Mouse (Mus musculus) lung, postnatal 14 days (tissue): Measurements from ENCODE around the gene Rpsa.
A peak's percentile ranks its signal among the peaks of the same experiment; 100 is the strongest.
"Not testable (repeated sequence)": the region's sequence is repeated elsewhere in the genome, so short reads cannot be mapped to it uniquely, and the experiment has no call there.

Experiments used
- DNase-seq: peaks from one replicate; pipeline ENCODE4 v3.0.0; 2021

Rpsa gene

GRCm38 (mm10) chr9:120127538-120128251, at the start of gene Rpsa:
Gene Rpsa, plus strand, starts transcription at chr9:120127689.
- DNase-seq = peak; percentile 97

- DNase-seq = no peak
Measured at GRCm38 (mm10) chr9:120078241-120078640, 49.2 kb upstream of the Rpsa start.

GRCm38 (mm10) chr9:120079901-120080300, 47.6 kb upstream of the Rpsa start:
- DNase-seq = no peak

GRCm38 (mm10) chr9:120080546-120081108, 46.9 kb upstream of the Rpsa start:
- DNase-seq = peak; percentile 9

GRCm38 (mm10) chr9:120081247-120081646, 46.2 kb upstream of the Rpsa start:
- DNase-seq = no peak

GRCm38 (mm10) chr9:120081967-120082366, 45.5 kb upstream of the Rpsa start:
- no peak for DNase-seq

- DNase-seq = no peak
Measured at GRCm38 (mm10) chr9:120082691-120083090, 44.8 kb upstream of the Rpsa start.

GRCm38 (mm10) chr9:120083158-120083894, 44.2 kb upstream of the Rpsa start:
- DNase-seq = no peak

- no peak for DNase-seq
Measured at GRCm38 (mm10) chr9:120084406-120084805, 43.1 kb upstream of the Rpsa start.

GRCm38 (mm10) chr9:120089125-120089524, 38.4 kb upstream of the Rpsa start:
- no peak for DNase-seq

GRCm38 (mm10) chr9:120091086-120091485, 36.4 kb upstream of the Rpsa start:
- no peak for DNase-seq

GRCm38 (mm10) chr9:120091696-120092238, 35.7 kb upstream of the Rpsa start, which contains the start of gene Ccr8:
Gene Ccr8, plus strand, starts transcription at chr9:120092114.
- DNase-seq = no peak

GRCm38 (mm10) chr9:120093701-120094100, 33.8 kb upstream of the Rpsa start:
- DNase-seq = no peak

- no peak for DNase-seq
Measured at GRCm38 (mm10) chr9:120095886-120096285, 31.6 kb upstream of the Rpsa start.

GRCm38 (mm10) chr9:120098682-120099081, 28.8 kb upstream of the Rpsa start:
- DNase-seq = peak; percentile 79

GRCm38 (mm10) chr9:120099304-120099703, 28.2 kb upstream of the Rpsa start:
- no peak for DNase-seq

- no peak for DNase-seq
Measured at GRCm38 (mm10) chr9:120101165-120101564, 26.3 kb upstream of the Rpsa start.

GRCm38 (mm10) chr9:120108953-120109352, 18.5 kb upstream of the Rpsa start:
- DNase-seq = not testable (repeated sequence)

GRCm38 (mm10) chr9:120110211-120111018, 17.1 kb upstream of the Rpsa start, which contains the start of gene Slc25a38:
Gene Slc25a38, plus strand, starts transcription at chr9:120110374.
- DNase-seq = peak; percentile 95

GRCm38 (mm10) chr9:120111156-120111945, 16.1 kb upstream of the Rpsa start:
- DNase-seq = no peak

GRCm38 (mm10) chr9:120112472-120112871, 15.0 kb upstream of the Rpsa start:
- DNase-seq = no peak

- no peak for DNase-seq
Measured at GRCm38 (mm10) chr9:120113456-120113855, 14.0 kb upstream of the Rpsa start.
